Mouse (Mus musculus): ENCODE results near the gene B4galt5.

Gene B4galt5

GRCm38 (mm10) chr2:167333450-167333849 is 15.5 kb downstream of the B4galt5 start:
- DNase-seq (ENCODE audit: low spot score in 2 of 2) = no peak

- no peak for DNase-seq (ENCODE audit: low spot score in 2 of 2)
These were observed 16.5 kb downstream of the B4galt5 start for GRCm38 (mm10) chr2:167332336-167332987.

DNA sequence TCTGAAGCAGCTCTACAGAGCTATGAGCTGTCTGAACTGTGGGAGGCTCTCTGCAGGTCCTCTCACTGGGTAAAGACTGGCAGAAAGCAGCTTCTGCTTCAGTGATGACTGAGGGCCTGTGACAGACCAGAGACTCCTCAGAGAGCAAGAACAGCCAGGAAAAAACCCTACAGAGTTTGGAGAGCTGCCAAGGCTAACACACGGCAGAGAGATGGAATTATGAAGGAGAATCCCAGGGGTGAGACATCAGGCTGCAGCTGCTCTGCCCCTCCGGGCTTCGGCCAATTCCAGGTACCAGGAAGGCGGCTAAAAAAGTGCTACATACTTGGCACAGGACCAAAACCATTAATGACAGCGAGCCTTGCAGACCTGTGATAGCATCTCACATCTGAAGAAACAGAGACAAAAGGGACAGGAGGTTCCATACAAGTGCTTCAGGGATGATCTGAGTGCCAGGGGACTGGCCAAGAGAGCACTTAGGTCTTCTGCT is 17.5 kb downstream of the B4galt5 start:
- no peak for DNase-seq (ENCODE audit: low spot score in 2 of 2)

DNA sequence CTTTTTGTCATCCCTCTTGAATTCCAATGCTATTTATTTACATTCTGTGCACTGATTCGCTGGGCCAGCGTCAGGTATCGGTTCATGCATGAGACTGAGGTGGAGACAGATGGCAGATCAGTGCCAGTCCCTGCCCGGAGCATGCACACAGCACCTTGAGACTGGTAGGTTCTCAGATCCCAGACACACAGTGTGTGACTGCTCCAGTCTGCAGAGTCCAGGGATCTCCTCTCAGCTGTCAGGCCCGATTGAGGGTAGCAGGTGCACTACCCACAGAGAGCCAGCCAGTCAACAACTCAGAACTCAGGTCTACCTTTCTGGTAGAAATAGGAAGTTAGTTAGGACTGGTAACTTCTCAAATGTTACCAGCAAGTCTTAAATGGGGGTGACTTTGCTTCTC is 18.4 kb downstream of the B4galt5 start:
- no peak for DNase-seq (ENCODE audit: low spot score in 2 of 2)

DNA sequence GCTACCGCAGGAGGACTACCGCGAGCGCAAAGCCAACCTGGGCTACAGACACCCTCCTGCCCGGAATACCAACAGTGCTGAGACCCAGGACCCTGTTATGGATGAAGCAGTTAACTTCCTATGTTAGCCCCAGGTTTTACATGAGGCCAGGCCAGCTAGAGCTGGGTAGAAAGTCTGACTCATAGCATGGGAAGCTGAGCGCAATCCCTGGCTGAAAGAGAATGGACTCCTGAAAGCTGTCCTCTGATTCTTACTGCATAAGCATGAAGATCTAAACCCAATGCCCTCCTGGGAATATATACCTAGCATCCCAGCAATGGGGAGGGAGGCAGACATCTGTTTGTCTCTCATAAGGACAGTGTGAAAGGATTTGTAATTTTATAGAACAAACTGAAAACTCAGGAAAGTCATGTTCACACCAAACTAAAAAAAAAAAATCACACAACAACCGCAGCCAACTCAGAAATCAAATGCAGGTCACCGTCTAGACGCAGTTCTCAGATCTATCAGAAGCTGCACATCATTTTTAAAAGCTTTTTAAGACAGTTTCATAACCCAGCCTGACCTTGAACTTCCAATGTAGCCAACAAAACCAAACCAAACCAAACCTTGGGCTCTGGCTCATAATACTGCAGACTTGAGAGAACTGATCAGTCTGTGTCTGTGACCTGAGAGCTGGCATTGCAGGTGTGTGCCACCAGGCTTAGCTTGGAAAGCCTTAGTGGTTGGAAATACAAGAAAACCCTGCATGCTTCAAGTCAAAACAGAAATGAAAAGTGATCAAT is 19.3 kb downstream of the B4galt5 start:
- DNase-seq (ENCODE audit: low spot score in 2 of 2) = no peak

GRCm38 (mm10) chr2:167328340-167328739 is 20.6 kb downstream of the B4galt5 start:
- no peak for DNase-seq (ENCODE audit: low spot score in 2 of 2)

- no peak for DNase-seq (ENCODE audit: low spot score in 2 of 2)
These were observed 22.4 kb downstream of the B4galt5 start for GRCm38 (mm10) chr2:167326582-167326981.

GRCm38 (mm10) chr2:167324151-167324930 is 24.6 kb downstream of the B4galt5 start:
- no peak for DNase-seq (ENCODE audit: low spot score in 2 of 2)

GRCm38 (mm10) chr2:167323116-167323515 is 25.9 kb downstream of the B4galt5 start:
- DNase-seq (ENCODE audit: low spot score in 2 of 2) = no peak

- DNase-seq (ENCODE audit: low spot score in 2 of 2) = no peak
These were observed 27.6 kb downstream of the B4galt5 start for GRCm38 (mm10) chr2:167321372-167321771.

DNA sequence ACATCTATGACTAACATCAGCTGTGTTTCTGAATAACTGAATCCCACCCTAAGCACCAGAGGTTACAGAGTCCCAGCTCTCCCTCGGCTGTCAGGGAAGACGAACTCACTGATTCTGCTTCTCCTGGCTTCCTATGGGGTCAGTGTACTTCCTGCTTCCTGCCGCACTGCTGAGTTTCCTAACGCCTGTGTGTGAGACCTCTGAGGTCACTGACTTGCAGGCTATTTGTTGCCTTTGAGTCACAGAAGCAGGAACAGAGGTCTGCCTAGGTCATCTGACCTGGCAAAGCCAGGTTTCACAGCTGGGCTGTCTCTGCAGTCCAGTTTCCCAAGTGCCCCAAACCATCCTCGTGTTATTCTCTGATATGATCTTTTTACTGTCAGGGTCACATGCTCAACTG is 30.0 kb downstream of the B4galt5 start:
- DNase-seq (ENCODE audit: low spot score in 2 of 2) = no peak

DNA sequence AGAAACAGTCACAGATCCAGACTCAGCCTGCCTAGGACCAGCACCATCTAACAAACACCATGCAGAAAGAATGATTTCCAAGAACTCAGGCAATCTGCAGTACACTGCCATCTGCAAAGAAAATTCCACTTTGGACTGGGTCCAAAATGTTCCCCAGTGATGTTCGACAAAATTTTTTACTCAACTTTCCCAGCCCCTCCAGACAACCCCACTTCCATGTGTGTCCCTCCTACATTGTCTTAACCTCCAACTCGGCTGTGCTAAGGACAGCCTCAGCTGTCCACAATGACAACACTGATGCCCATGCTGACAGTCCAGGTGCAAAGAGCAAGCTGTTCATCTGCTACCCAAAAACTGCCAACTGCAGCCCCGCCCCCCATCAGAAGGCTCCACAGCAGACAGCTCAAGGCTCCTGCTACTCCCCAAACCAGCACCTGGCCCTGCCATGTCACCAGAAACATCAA is 32.2 kb downstream of the B4galt5 start:
- no peak for DNase-seq (ENCODE audit: low spot score in 2 of 2)

GRCm38 (mm10) chr2:167314491-167314890 is 34.5 kb downstream of the B4galt5 start:
- no peak for DNase-seq (ENCODE audit: low spot score in 2 of 2)

DNA sequence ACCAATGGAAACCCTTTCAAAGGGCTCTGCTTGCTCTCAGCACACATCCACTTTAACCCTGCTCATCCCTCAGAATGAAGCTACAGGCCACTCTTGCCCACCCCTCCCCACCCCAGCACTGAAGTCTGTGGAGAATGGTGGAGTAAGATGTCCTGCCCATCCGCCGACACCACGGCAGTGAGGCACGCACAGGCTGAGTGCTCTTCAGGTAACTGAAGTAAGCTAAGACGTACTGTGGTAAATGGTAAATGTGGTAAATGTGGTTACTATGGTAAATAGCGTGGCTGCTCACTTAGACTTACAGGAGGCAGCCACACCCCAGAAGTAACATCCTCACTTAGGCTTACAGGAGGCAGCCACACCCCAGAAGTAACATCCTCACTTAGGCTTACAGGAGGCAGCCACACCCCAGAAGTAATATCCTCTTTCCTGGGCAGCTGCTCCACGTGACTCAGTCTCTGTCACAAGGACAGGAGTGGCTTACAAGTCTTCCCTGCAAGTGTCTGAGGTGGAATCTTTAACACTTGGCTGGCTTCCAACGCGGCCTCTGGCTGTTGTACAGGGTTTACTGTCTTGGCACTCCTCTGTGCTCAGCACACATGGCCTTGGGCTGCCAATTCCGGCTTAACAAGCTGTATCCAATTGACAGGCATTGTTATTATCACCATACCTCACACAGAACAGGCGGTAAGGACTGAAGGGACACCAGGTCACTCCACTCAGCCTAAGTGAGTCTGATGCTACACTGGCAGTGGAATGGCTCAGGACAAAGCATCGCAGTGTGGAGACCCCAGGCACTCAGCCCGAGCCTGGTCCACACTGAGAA is 35.3 kb downstream of the B4galt5 start:
- DNase-seq (ENCODE audit: low spot score in 2 of 2) = no peak

DNA sequence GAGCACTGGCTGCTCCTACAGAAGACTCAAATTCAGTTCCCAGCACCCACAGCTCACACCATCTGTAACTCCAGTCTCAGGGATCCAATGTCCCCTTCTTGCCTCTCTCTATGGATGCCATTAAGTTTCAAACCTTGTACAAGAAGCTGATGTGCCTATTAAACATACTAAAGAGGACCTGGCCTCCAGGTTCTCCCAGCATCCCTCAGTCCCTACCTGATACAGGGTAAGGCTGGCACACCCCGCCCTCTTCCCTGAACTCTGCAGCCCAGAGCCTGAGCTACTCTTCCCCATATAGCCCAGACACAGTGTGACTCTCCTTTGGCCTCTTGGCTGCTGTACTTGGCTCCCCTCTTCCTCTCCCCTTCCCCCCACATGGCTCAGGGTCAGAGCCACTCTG is 38.9 kb downstream of the B4galt5 start:
- no peak for DNase-seq (ENCODE audit: low spot score in 2 of 2)

GRCm38 (mm10) chr2:167309286-167309685 is 39.7 kb downstream of the B4galt5 start:
- DNase-seq (ENCODE audit: low spot score in 2 of 2) = no peak

- DNase-seq (ENCODE audit: low spot score in 2 of 2) = no peak
These were observed 41.3 kb downstream of the B4galt5 start for GRCm38 (mm10) chr2:167307716-167308115.

- peak in 1 of 2 experiments; percentile 1 for DNase-seq (ENCODE audit: low spot score in 2 of 2)
These were observed 42.1 kb downstream of the B4galt5 start for GRCm38 (mm10) chr2:167306626-167307541.

DNA sequence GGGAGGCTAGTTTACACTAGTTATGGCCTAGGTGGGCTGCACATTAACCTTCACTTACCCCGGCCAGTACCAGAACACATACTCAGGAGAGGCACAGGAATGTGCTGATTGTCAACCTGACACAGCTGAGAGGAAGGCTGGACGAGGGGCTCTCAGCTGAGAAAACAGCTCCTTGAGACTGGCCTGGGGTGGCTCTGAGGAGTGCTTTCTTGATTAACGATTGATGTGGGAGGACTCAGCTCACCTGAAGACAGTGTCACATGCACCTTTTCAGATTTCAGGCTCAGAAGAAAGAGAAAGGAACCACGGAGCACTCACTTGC is 42.7 kb downstream of the B4galt5 start:
- DNase-seq (ENCODE audit: low spot score in 2 of 2) = peak in 1 of 2 experiments; percentile 0

Measured in left cerebral cortex, adult 9 months (tissue).